Mouse (Mus musculus): ENCODE measurements at regions not wholly inside any gene's neighbourhood (a gene's known extent, or its start where the extent isn't known, plus 50 kb on each side); places are given as distances from the start of the nearest gene placed in this dataset.

DNA sequence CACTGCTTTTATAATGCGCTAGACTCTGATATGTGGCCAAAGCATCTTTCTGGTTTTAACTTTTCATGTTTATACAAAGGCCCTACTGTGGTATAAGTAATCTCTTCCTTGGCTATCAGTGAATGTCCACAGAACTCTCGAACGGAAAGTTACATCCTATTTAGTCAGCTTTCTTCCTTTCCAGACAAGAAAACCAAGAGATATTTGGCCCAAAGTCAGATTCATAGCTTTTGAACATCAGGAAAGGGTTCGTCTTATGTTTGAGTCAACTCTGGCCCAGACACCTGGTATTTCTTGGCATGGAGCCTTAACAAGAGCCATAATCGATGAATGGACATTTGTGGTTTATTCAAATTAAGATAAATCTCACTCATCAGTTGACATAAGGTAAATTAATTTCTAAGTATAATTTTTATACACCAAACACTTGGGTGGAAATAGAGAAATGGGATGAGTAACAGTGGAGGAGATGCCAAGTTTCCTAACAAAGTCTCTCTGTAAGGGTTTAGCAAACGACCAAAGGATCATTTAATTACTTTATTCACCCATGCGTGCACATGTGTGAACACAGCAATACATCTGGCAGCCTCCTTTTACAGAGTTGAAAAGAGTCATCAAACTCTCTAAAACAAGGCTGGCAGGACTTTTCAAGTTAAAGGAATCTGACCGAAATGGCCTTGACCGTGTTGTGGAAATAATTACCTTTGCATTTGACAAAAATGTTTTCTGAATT, 287.2 kb upstream of the Rbms1 start:
- TF ChIP-seq TAL1 (conservative IDR thresholded peaks at IDR 0.05; ENCODE audit: low read depth, low read length) = no peak
- no peak for TF ChIP-seq CTCF (IDR thresholded peaks at IDR 0.05; ENCODE audit: low read depth, low read length)
- Histone ChIP-seq H3K4me1 (ENCODE audit: insufficient read depth, low read depth, low read length) (no peaks in the 10 kb centered on the region), H3K27me3 (ENCODE audit: insufficient read depth, low read length) (peaks cover 3% of the 10 kb centered on the region), H3K4me3 (ENCODE audit: low read depth, low read length) (no peak overlapping the region), H3K36me3 (replicated peaks) (no peaks in the 10 kb centered on the region), H3K9me3 (replicated peaks) (no peaks in the 10 kb centered on the region)
- DNase-seq (ENCODE audit: low spot score) (no peak), ATAC-seq (ENCODE audit: extremely low read depth, insufficient number of reproducible peaks, low FRiP score, poor library complexity, severe bottlenecking) (no peak)

DNA sequence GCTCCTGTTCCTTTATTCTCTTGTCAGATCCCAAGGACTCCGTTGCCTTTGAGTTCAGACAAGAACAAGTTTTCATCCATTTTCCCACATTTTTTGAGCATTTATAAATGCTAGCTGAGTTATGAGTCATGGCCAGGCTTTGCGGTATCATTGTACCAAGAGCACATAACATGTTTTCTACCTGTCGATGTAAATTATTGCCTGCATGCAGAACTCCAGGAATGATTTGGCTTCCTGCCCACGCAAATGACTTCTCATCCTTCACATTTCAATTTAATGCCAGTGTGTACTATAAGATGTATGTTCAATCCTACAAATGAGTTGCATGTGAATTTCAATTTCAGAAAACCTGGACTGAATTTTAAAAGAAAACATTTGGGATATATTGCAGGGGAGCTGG, 285.0 kb upstream of the Rbms1 start:
- no peaks in the 10 kb centered on the region for H3K36me3 ChIP-seq (replicated peaks)
- H3K4me1 ChIP-seq (ENCODE audit: insufficient read depth, low read depth, low read length) = no peaks in the 10 kb centered on the region
- peaks cover 3% of the 10 kb centered on the region for H3K27me3 ChIP-seq (ENCODE audit: insufficient read depth, low read length)
- H3K9me3 ChIP-seq (replicated peaks) = no peaks in the 10 kb centered on the region
- H3K4me3 ChIP-seq (ENCODE audit: low read depth, low read length) = no peak overlapping the region
- no peak for DNase-seq (ENCODE audit: low spot score)
- TF ChIP-seq POLR2AphosphoS5 (IDR thresholded peaks at IDR 0.05; ENCODE audit: insufficient replicate concordance, low read depth, low read length) = no peak
- no peak for TF ChIP-seq GATA1 (IDR thresholded peaks at IDR 0.05; ENCODE audit: borderline replicate concordance, low read length)
- no peak for TF ChIP-seq TAL1 (conservative IDR thresholded peaks at IDR 0.05; ENCODE audit: low read depth, low read length)
- no peak for TF ChIP-seq CTCF (IDR thresholded peaks at IDR 0.05; ENCODE audit: low read depth, low read length)
- TF ChIP-seq GATA2 (IDR thresholded peaks at IDR 0.05; ENCODE audit: borderline replicate concordance, low read depth, low read length) = no peak
- ATAC-seq (ENCODE audit: extremely low read depth, insufficient number of reproducible peaks, low FRiP score, poor library complexity, severe bottlenecking) = no peak

DNA sequence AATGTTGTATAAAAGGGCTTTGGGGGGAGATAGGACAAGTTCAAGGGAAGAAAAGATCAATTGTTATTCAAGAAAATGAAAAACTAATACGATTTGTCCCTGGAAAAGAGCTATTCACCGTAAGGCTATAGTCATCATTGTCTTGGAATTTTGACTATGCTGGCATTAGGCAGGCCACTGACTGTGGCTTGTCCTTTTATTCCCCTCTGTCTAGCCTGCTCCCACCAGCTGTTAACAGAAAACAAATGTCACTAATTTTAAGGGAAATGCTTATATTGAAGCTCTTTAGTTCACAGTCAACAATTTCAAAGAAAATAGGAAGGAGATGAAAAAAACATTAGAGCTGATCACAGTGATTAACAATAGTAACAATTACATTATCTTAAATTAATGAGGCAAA, 284.3 kb upstream of the Rbms1 start:
- Histone ChIP-seq H3K4me3 (ENCODE audit: low read depth, low read length) (no peak overlapping the region), H3K4me1 (ENCODE audit: insufficient read depth, low read depth, low read length) (no peaks in the 10 kb centered on the region), H3K36me3 (replicated peaks) (no peaks in the 10 kb centered on the region), H3K9me3 (replicated peaks) (no peaks in the 10 kb centered on the region), H3K27me3 (ENCODE audit: insufficient read depth, low read length) (peaks cover 3% of the 10 kb centered on the region)
- TF ChIP-seq GATA2 (IDR thresholded peaks at IDR 0.05; ENCODE audit: borderline replicate concordance, low read depth, low read length) (no peak), GATA1 (IDR thresholded peaks at IDR 0.05; ENCODE audit: borderline replicate concordance, low read length) (no peak), CTCF (IDR thresholded peaks at IDR 0.05; ENCODE audit: low read depth, low read length) (no peak), TAL1 (conservative IDR thresholded peaks at IDR 0.05; ENCODE audit: low read depth, low read length) (no peak), POLR2AphosphoS5 (IDR thresholded peaks at IDR 0.05; ENCODE audit: insufficient replicate concordance, low read depth, low read length) (no peak)
- DNase-seq (ENCODE audit: low spot score) (no peak), ATAC-seq (ENCODE audit: extremely low read depth, insufficient number of reproducible peaks, low FRiP score, poor library complexity, severe bottlenecking) (no peak)

DNA sequence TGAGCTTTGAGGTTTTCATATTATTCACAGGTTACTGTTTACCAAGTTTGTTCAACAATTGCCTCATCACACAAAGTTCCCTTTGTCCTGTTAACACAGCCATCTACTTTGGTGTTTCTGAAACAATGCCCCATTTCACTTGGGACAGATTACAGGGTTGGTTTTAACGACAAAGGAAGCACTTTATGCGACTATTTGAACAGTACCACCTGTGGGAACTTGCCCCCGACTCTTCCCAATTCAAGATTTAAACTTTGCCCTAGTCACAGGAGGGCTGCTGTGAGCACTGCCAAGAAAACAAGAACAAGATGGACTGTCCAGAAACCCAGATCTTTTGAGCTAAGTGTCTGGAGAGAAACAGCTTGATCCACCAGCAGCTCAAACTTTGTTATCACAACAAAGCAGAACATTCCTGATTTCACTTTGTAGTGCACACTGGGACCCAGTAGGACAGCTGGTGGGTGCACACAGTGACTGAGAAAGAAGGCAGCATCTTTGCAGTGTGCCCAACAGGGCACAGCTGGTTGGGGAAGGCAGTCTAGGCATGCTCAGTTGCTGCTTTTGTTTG, 283.8 kb upstream of the Rbms1 start:
- no peaks in the 10 kb centered on the region for H3K36me3 ChIP-seq (replicated peaks)
- no peaks in the 10 kb centered on the region for H3K9me3 ChIP-seq (replicated peaks)
- TF ChIP-seq TAL1 (conservative IDR thresholded peaks at IDR 0.05; ENCODE audit: low read depth, low read length) (no peak), GATA1 (IDR thresholded peaks at IDR 0.05; ENCODE audit: borderline replicate concordance, low read length) (no peak), GATA2 (IDR thresholded peaks at IDR 0.05; ENCODE audit: borderline replicate concordance, low read depth, low read length) (no peak), POLR2AphosphoS5 (IDR thresholded peaks at IDR 0.05; ENCODE audit: insufficient replicate concordance, low read depth, low read length) (no peak), CTCF (IDR thresholded peaks at IDR 0.05; ENCODE audit: low read depth, low read length) (no peak)
- H3K4me1 ChIP-seq (ENCODE audit: insufficient read depth, low read depth, low read length) = no peaks in the 10 kb centered on the region
- ATAC-seq (ENCODE audit: extremely low read depth, insufficient number of reproducible peaks, low FRiP score, poor library complexity, severe bottlenecking) (no peak), DNase-seq (ENCODE audit: low spot score) (no peak)
- no peak overlapping the region for H3K4me3 ChIP-seq (ENCODE audit: low read depth, low read length)
- H3K27me3 ChIP-seq (ENCODE audit: insufficient read depth, low read length) = peaks cover 3% of the 10 kb centered on the region

DNA sequence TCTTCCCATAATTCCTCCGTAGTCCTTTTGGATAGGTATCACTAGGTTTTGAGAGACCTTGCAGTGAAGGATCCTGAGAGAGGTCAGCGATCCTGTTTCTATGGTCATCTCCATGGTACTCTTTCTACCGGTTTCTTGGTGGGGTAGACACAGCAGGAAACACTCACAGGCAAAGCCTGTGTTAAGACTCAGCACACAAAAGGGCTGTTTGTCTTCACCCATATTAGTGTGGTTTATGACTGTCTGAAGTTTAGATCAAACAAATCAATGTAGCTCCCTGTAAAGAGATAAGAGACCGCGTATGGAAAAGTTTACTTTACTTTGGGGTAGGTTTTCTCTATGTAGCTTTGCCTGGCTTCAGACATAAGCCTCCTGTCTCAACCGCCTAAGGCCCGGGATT, 282.5 kb upstream of the Rbms1 start:
- no peak overlapping the region for H3K4me3 ChIP-seq (ENCODE audit: low read depth, low read length)
- H3K27me3 ChIP-seq (ENCODE audit: insufficient read depth, low read length) = peaks cover 6% of the 10 kb centered on the region
- ATAC-seq (ENCODE audit: extremely low read depth, insufficient number of reproducible peaks, low FRiP score, poor library complexity, severe bottlenecking) = no peak
- no peaks in the 10 kb centered on the region for H3K36me3 ChIP-seq (replicated peaks)
- no peak for DNase-seq (ENCODE audit: low spot score)
- TF ChIP-seq GATA1 (IDR thresholded peaks at IDR 0.05; ENCODE audit: borderline replicate concordance, low read length) = no peak
- H3K9me3 ChIP-seq (replicated peaks) = no peaks in the 10 kb centered on the region
- H3K4me1 ChIP-seq (ENCODE audit: insufficient read depth, low read depth, low read length) = no peaks in the 10 kb centered on the region

DNA sequence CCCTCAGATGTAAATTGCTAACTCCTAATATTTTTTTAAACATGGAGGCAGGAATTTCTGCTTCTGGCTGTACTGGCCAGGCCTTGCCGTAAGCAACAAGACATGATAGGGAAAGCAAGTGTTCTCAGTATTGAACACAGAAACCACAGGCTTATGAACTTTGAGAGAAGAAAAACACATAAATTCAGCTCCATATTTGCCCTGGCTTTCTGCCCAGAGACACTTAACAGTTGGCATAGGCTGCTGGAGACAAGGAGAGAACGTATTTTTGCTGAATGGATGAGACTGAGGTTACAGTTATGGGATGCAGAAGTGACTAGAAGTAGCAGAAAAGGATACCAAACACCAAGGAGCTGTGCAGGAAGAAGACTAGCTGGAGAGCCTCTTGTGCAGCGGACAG, 258.7 kb upstream of the Rbms1 start:
- no peak for ATAC-seq (ENCODE audit: extremely low read depth, insufficient number of reproducible peaks, low FRiP score, poor library complexity, severe bottlenecking)

More for the DNA sequence above, 258.7 kb upstream of the Rbms1 start:
- Histone ChIP-seq H3K4me1 (ENCODE audit: insufficient read depth, low read depth, low read length) (no peaks in the 10 kb centered on the region), H3K36me3 (replicated peaks) (no peaks in the 10 kb centered on the region), H3K9me3 (replicated peaks) (no peaks in the 10 kb centered on the region), H3K4me3 (ENCODE audit: low read depth, low read length) (no peak overlapping the region), H3K27me3 (ENCODE audit: insufficient read depth, low read length) (no peaks in the 10 kb centered on the region)
- no peak for TF ChIP-seq TAL1 (conservative IDR thresholded peaks at IDR 0.05; ENCODE audit: low read depth, low read length)
- no peak for TF ChIP-seq POLR2AphosphoS5 (IDR thresholded peaks at IDR 0.05; ENCODE audit: insufficient replicate concordance, low read depth, low read length)
- TF ChIP-seq GATA2 (IDR thresholded peaks at IDR 0.05; ENCODE audit: borderline replicate concordance, low read depth, low read length) = no peak
- TF ChIP-seq CTCF (IDR thresholded peaks at IDR 0.05; ENCODE audit: low read depth, low read length) = no peak
- no peak for TF ChIP-seq GATA1 (IDR thresholded peaks at IDR 0.05; ENCODE audit: borderline replicate concordance, low read length)
- no peak for DNase-seq (ENCODE audit: low spot score)
